Mouse (Mus musculus): ENCODE results near the gene Ccl27a.

The Ccl27a gene

DNA sequence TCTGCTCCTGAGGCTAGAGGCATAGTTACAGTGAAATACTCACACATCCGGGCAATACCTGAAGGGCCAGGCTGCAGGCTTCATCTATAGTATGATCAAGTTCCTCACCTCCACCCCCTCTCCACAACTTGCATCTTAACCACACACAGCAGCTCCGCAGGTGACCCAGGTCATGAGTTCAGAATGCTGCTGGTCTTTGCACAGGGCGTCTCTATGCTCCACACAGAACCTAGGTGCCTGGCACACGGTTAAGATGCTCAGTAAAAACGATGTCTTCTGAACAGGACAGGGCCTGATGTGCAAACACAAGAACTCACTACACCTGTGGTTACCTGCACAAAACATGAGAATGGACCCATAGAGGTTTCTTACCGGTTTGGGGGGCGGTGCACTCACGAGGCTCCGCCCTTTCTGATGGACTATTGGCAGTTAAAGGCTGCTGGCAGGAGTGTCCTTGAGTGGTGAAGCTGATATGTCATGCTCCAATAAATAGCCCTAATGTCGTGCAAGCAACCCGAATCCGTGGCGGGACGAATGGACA lies 19.2 kb downstream of the Ccl27a start, which contains the start of gene Galt:
Galt (plus strand) TSS at position 432 of the 541 bp plus-strand sequence.
- no peak for DNase-seq

DNA sequence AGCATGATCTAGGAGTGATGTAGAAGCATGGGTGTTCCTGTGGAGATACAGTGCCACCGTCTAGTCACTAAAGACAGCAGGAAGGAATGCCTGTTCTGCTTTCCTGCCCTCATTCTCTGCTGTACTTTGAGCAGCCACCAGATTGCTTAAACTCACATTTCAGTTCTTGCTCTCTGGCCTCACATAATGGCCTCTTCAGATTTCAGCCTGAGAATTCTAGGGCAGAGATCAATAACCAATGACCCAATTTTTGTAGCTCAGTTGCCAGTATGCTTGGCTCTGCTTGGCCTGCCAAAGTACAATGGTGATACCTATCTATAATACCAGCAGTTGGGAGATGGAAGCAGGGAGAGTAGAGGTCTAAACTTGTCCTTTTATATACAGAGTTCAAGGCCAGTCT lies 29.0 kb downstream of the Ccl27a start:
- DNase-seq = no peak

DNA sequence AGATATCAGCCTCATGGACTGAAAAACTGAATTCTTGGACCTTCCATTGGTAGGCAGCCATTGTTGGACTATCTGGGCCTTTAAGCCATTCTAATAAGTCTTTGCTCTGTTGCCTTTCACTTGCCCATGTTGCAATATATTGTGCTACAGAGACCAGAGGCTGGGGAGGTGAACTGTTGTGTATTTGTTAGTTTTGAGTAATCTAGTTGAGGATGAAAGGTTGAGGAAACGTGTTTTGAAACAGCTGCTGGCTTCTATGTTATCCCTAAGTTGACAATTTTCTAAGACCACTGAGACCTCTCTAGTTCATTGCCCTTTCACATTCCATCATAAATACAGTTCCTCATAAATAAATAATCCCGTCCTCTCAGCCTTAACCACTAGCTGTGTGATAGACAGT lies 29.9 kb downstream of the Ccl27a start:
- DNase-seq = no peak

DNA sequence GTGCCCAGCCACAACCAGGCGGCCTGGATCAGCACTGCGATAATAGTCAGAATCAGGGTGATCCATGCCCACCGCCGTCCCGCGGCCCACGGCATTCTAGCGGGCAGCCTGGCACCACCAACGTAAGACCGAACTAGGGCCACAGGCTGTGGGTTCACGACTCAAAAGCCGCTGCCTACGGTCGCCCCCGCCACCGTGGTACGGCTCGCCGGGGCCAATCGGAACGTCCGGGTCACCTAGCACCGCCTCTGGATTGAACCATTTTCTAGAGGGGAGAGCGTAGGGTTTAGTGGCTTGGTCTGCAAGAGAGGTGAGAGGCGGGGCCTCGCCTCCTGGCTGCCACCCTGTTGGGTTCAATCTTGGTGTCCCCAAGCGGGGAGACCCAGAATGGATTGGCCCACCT lies 32.9 kb downstream of the Ccl27a start:
- peak; percentile 96 for DNase-seq

DNA sequence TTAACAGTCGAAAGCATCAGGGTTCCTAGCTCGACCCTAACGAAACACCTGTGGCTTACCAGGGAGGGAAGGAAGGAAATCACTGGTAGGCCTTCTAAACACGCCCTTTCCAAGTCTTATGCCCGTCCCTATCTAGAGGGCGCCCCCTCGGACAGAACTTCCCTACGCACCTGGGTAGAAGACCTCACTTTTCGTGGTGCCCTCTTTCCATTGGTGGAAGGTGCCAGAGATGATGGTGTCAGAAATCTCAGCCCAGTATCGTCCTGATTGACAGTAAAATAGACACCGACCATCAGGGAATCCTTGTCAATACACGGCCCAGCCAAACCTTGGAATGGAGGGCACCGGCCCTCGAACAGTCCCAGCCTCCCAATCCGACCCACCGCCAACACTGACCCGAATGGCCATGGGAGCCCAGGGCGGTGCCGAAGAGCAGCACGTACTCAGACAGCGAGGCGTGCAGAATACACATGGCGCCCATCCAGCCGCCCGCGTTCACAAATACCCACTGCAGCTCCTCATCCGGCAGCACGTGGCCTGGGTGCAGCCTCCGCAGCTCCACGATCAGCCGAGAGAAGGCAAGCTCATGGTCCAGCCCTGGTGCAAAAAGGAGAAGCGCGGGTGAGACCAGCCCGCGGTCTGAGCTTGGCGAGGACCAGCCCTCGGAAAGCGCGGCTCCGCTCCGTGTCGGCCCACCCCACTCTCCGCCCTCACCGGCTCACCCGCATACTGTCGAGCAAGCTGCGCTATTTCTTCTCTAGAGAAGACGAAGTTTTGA lies 33.5 kb downstream of the Ccl27a start:
- peak; percentile 69 for DNase-seq

DNA sequence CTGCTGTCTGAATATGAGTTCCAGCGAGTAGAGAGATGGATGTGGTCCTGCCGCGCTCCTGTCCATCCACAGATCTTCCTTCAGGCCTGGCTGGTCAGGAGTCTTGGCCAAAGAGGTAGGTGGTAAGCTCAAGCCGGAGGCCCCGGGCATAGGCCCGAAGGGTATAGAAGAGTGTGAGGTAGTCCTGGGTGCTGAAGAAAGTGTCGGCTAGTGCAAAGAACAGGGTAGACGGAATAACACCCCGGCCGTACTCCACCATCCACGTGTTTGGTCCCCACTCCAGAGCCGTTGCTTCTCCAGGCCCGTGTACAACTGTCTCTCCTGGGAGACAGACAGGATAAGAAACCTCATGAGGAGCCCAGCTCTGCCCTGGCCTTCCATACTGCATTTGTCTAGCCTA lies 34.8 kb downstream of the Ccl27a start:
- DNase-seq = no peak

DNA sequence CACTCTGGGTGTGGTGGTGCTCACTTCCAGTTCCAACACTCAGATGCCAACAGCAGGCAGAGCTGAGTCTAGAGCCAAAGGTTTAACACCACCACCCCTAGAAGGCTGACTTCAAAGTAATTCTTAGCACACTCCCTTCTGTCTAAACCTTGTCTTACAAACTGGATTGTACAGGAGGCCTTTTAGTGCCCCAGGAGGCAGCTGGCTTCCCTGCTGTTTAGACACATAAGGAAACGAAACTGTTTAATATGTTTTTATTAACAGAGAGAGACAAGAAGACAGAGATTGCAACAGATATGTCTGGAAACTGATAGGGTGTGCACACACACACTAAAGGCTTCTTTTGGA lies 35.8 kb downstream of the Ccl27a start:
- no peak for DNase-seq

DNA sequence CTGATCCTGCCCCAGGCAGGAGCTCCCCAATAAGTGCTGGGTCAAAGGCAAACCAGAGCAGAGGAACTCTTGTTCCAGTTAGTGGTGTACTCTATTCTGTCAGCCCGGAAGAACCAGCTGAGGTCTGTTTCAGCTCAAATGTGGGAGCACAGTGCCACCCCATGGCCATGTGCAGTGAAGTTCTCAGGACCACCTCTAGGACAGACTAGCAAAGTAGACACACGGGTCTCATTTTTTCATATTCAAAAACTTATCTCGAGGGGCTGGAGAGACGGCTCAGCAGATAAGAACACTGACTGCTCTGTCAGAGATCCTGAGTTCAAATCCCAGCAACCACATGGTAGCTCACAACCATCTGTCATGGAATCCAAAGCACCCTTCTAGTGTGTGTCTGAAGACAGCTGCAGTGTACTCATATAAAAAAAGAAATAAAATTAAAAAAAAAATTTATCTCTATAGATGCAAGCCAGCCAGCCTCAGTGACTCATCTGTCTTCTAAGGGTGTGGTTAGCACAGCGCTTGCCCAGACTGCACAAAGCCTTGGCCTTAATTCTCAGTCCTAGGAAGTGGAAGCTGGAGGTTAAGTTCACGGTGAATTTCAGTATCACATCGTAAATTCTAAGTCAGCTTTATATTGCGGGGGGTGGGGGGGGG lies 36.3 kb downstream of the Ccl27a start:
- DNase-seq = peak; percentile 85

DNA sequence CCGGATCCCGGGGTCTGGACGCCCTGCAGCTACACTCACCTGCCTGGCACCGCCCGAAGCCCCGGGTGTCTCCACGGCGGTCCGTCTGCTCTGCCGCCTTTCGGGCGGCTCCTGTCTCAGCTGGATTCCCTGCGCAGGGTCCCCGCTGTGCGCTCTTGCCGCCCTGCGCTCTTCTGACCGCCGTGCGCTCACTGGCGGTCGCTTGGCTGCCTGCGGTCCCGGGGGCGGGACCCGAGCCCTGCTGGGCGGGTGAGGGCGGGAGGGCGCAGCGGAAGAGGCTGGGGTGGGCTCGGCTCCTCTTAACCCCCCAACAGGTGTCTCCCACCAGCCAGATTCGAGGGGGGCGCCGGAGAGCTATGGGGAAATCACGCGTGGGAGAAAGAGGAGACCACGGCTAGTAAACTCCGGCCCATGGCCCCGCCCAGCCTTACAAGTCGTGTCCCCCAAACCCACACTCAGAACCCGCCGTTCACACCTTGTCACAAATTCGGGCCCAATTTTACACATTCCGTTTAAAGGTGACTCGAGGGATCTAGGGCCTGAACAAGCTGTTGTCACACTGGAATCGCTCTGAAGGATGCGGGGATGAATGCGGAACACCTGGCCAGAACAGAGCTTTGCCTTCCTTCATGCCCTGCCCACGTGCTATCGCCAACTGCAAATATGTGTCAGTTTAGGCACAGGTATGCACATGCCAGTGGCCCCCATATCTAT lies 42.8 kb downstream of the Ccl27a start, which contains the start of gene Arid3c:
Arid3c (minus strand) TSS at position 91 of the 714 bp plus-strand sequence.
- no peak for DNase-seq

DNA sequence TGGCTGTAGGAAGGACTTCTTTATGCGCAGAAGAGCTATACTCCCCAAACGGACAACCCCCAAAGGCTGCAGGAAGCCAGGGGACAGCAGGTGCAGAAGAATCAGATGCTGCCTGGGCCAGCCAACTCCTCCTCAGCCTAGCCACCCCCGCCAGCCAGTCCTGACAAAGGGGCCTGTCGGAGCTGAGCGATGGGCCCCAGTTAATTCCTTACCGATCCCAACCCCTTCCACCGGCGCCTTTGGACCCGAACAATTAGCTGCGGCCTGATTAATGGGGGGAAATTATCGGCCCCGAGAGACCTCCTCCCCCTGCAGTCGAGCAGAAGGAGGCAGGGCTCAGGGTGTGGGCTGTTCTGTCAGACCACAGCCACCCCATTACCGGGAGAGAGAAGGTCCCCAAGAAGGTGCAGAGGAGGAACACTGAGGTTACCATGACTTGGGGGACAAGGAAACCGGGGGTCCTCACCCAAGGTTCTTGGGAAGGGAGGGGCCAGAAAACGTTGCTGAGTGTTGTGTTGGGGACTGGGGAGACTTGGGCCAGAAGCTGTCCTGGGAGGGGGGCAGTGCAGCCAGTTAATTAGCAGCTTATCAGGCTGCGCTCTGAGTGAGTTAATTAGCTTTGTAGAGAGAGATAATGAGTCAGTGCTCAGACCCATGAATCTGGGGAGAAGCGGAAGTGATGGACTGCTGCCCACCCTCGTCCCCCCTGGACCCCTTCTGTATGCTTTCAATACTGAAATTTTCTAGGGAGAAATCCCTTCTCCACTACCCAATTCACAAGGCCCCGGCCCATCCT lies 47.0 kb downstream of the Ccl27a start:
- no peak for DNase-seq

DNA sequence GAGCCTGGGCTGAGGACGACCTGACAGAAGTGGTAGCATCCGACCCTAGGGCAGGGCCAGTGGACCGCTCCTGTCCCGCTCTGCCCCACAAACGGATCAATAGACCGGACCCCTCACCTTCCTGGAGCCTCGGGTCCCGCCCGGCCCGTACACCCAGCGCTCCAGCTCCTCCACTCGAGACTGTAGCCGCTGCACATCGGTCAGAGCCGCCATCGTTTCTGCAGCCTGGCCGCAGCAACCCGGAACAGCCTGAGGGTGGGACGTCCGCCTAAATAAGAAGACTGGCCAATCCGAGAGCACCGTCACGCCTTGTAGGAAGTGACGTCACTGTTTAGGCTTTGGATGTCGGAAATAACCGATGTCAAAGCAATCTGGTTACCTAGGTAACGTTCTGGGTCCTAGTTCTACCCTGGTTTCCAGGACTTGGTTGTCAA lies 51.1 kb downstream of the Ccl27a start, which contains the start of gene Dctn3:
Dctn3 (minus strand) TSS at position 253 of the 434 bp plus-strand sequence.
- peak; percentile 95 for DNase-seq

All from lung, postnatal 10 days (tissue).